Mouse (Mus musculus) c-Kit-negative CD71-positive TER-119-positive erythroid progenitor cells, embryonic 14.5 days (primary cell): ENCODE results near the gene Rapgef3.
A peak's percentile ranks its signal among the peaks of the same experiment; 100 is the strongest.

Experiments used
- DNase-seq: peaks from one replicate; pipeline ENCODE4 v3.0.0-alpha.2; 2013; ENCODE audit warnings: low read depth, low spot score

Rapgef3 gene

DNA sequence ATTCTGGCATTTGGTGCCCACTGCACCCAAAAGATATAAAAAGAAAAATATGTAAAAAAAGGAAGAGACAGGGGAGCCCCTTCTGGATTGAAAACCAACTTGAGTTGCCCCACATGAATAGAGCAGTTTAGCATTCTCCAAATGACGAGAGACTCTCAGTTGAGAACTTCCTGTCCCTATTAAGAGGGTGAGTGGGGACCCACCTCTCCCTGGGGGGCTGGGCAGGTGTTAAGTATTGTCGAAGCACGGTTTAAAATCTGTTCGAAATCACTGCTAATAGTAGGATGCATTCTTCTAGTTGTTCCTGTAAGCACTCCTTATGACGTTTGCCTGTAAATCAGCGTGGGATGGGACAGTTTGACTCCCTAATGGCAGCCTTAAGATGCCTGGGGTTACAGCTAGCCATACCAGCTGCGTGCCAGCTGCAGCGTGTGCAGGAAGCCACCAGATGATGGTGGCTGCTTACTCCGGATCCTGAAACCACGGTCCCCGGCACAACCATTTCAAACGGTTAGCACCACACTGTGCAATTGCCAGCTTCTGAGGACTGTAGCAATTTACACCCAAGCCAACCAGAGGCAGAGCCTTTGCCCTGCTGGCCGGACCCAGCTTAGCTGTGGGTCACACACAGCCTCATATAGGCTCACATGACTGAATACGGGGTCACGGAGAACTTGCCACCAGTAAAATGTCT, 46.6 kb downstream of the Rapgef3 start:
- no peak for DNase-seq

- DNase-seq: no peak
Measured at GRCm38 (mm10) chr15:97720026-97720675, 47.6 kb downstream of the Rapgef3 start.

DNA sequence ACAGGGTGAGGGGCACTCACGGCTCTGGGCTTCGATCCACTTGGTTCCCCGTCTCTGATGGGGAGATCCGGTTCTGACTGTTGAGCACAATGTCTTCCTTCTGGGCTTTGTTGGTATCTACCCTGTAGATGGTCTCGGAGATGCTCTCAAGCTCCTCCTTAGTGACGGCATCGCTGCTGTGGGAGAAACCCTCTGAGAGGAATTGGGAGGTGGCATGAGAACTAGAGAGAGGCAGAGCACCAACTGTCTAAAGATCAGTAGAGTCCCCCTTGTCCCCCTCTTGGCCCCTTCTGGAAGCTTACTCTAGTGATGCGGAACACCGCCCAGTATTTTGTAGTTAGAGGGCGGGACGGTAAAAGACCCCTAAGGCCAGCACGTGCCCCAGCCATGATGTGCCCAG, 48.3 kb downstream of the Rapgef3 start:
- no peak for DNase-seq

DNA sequence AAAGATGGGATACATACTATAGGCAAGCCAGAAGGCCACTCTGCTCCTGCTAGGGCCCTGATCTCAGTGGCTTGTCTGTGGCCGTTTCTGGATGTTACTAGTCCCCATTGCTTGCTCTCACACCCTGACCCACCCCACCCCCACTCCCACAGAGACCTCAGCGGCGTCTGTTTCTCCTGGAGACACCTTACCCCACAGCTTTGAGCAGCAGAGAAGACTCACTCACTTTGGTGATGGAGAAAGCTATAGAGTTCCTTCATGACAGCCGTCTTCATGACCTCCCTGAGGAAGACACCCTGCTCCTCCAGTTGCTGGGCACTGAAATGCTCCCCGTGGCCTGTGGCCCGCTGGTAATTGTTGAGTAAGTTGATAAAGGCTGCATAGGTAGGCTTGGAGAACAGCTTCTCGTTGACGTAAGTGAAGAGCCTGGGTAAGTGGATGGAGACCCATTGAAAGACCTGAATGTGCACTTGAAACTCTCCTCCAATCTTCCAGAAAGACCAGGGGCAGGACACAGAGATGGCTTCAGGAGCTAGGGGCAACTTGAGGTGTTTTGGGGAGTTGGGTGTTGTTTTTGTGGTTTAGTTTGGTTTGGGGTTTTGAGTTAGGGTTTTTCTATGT, 49.1 kb downstream of the Rapgef3 start:
- DNase-seq: no peak

DNA sequence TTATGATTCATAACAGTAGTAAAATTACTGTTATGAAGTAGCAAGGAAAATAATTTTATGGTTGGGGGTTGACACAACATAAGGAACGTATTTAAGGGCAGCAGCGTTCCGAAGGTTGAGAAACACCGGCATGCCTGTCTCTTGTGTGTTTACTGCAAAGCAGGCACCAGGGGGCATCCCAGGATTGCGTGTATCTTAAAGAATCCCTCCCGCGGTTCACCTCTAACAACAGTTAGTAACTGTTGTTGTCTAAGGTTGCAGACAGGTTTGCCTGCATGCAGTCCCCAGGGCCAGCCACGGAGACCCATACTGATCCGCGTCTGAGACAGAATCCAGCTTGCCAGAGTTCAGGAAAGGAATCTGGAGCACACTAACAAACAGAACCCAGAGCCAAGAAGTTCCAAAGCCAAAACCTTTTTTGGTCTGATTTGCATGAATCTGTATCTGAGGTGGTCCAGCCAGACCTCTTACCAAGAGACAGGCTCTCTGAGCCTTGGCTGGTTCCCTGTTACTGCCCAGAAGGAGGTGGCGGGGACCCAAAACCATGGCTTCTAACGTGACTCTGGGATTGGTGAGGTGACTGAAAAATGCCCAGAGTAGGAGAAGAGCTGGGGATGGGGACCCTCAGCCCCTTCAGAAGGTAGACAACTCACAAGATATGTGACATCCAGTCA, 49.8 kb downstream of the Rapgef3 start:
- no peak for DNase-seq

GRCm38 (mm10) chr15:97716782-97717181, 51.0 kb downstream of the Rapgef3 start:
- DNase-seq: no peak

- DNase-seq: no peak
Measured at GRCm38 (mm10) chr15:97715734-97716133, 52.0 kb downstream of the Rapgef3 start.

DNA sequence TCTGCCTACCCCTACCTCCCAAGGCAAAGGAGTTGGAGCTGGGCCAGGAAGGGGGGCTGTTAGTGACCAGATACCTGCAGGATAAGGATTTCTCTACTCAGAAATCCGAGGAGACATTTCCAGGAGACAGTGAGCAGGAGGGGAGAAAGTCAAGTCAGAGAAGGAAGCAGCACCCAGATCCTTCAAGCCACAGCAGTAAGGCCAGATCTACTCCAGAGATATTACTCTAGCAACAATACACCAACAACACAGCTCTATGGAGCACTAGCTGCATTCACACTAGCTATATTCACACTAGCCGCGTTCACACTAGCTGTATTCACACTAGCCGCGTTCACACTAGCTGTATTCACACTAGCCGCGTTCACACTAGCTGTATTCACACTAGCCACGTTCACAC, 52.7 kb downstream of the Rapgef3 start:
- no peak for DNase-seq

- DNase-seq: no peak
Measured at GRCm38 (mm10) chr15:97712546-97712945, 55.2 kb downstream of the Rapgef3 start.

GRCm38 (mm10) chr15:97710906-97711305, 56.9 kb downstream of the Rapgef3 start:
- no peak for DNase-seq

- DNase-seq: peak; percentile 61
Measured at GRCm38 (mm10) chr15:97705211-97706050, 62.3 kb downstream of the Rapgef3 start, which contains the start of gene Rpap3. Rpap3 (minus strand) TSS chr15:97705825.

DNA sequence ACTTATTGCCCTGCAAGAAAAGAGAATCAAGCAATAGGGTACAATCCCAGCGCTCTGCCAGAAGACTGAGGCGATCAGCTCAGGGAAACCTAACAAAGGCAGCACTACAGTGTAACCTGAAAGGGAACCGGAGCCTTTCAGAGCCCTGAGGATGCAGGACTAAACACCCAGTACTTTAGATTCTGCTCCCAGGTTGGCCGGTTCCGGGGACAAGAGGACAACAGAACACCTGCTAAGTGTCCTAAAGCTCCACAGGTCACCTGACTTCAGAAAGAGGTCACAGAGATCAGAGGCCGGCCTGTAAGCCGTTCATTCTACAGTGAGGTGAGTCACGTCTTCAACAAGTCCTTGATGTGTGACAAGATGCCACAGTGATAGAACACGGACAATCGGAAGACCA, 71.2 kb downstream of the Rapgef3 start:
- DNase-seq: no peak
